In genomic region chr4:40757157-40757779, GRCm38 (mm10) we compare ENCODE assay signal across 8 mouse cellular contexts. TPM values are rescaled to one million over a fixed set of nuclear protein-coding genes. Genes with fewer than 3 reads are reported as not detected.
DNase-seq lines count a peak whose midpoint lies in the region; ATAC-seq lines count a peak whose summit lies in the region.

No protein-coding gene starts in this region.

- no peaks in the 10 kb centered on the region for H3K9me3 ChIP-seq in hindbrain, embryonic 15.5 days
- H3K9me3 ChIP-seq in midbrain, embryonic 11.5 days (ENCODE audit: control insufficient read depth, low read length) = no peaks in the 10 kb centered on the region

- WGBS in hindbrain, embryonic 15.5 days = under 1% methylated on average over 35 of the region's 39 CpGs
- WGBS in midbrain, embryonic 11.5 days = 0% methylated on average over 33 of the region's 39 CpGs

- H3K36me3 ChIP-seq in hindbrain, embryonic 15.5 days = peaks cover 31% of the 10 kb centered on the region
- H3K36me3 ChIP-seq in midbrain, embryonic 11.5 days (ENCODE audit: control insufficient read depth, insufficient read depth, low read length) = peaks cover 17% of the 10 kb centered on the region

- peak overlapping the region; percentile 77 for H3K27ac ChIP-seq in hindbrain, embryonic 15.5 days (replicated peaks)
- H3K27ac ChIP-seq in midbrain, embryonic 11.5 days (ENCODE audit: low read depth, low read length) = no peak overlapping the region

- H3K27me3 ChIP-seq in hindbrain, embryonic 15.5 days = 0 out of 2 replicates have a peak, but pooled peaks cover 3% of the 10 kb centered on the region
- no peaks in the 10 kb centered on the region for H3K27me3 ChIP-seq in midbrain, embryonic 11.5 days (ENCODE audit: control insufficient read depth, insufficient read depth, low read length)

- peak overlapping the region; percentile 95 for H3K4me3 ChIP-seq in hindbrain, embryonic 15.5 days
- H3K4me3 ChIP-seq in midbrain, embryonic 11.5 days (ENCODE audit: low read depth, low read length) = peak overlapping the region; percentile 98

- H3K4me2 ChIP-seq in hindbrain, embryonic 15.5 days = peak overlapping the region; percentile 81
- peak overlapping the region; percentile 70 for H3K4me2 ChIP-seq in midbrain, embryonic 11.5 days

- DNase-seq in frontal cortex, postnatal 10 days (ENCODE audit: low spot score in 2 of 2) = no peak
- DNase-seq in A20 (ENCODE audit: low read depth, low spot score) = peak; percentile 66
- DNase-seq in c-Kit-negative CD71-positive TER-119-positive erythroid progenitor cells, embryonic 14.5 days (ENCODE audit: low read depth, low spot score) = peak; percentile 32
- DNase-seq in midbrain, embryonic 11.5 days (ENCODE audit: low spot score, missing footprints) = no peak
- DNase-seq in spleen, adult 18-20 months = no peak
- no peak for DNase-seq in layer of hippocampus, adult 18-20 months (ENCODE audit: low spot score in 2 of 2)

- H3K9ac ChIP-seq in hindbrain, embryonic 15.5 days = peak overlapping the region; percentile 82
- H3K9ac ChIP-seq in midbrain, embryonic 11.5 days (ENCODE audit: low read length) = peak overlapping the region; percentile 72

- peak; percentile 69 for ATAC-seq in frontal cortex, adult (ENCODE audit: low TSS enrichment)
- ATAC-seq in hindbrain, embryonic 15.5 days (ENCODE audit: low FRiP score, low read depth) = peak; percentile 88
- peak; percentile 84 for ATAC-seq in midbrain, embryonic 11.5 days (ENCODE audit: low FRiP score)

- peaks cover 6% of the 10 kb centered on the region for H3K4me1 ChIP-seq in hindbrain, embryonic 15.5 days (replicated peaks)
- peaks cover 2% of the 10 kb centered on the region; the same call in 1 of the 2 replicates for H3K4me1 ChIP-seq in midbrain, embryonic 11.5 days (ENCODE audit: control insufficient read depth, insufficient read depth, low read length)

RNA-seq across cellular contexts. Expression of gene Smu1, which starts 0.5 kb away (rescaled TPM):
- 113 and 121 TPM in 2 replicates for polyA plus RNA-seq in hindbrain, embryonic 15.5 days (2015; fragmentation: Nextera tagmentation; extraction: Ambion mirVana)
- 192 and 194 TPM in 2 replicates for polyA plus RNA-seq in midbrain, embryonic 11.5 days (2014; fragmentation: Nextera tagmentation; extraction: Ambion mirVana)
- 10 to 100 TPM; 48.9 to 55.4 TPM for total RNA-seq in layer of hippocampus, adult 18-20 months (2021)

RNA-seq across cellular contexts. Expression of gene Dnaja1, which starts 35.3 kb away (rescaled TPM):
- 639 and 670 TPM in 2 replicates for polyA plus RNA-seq in hindbrain, embryonic 15.5 days (2015; fragmentation: Nextera tagmentation; extraction: Ambion mirVana)
- polyA plus RNA-seq in midbrain, embryonic 11.5 days (2014; fragmentation: Nextera tagmentation; extraction: Ambion mirVana) = 710 and 762 TPM in 2 replicates
- total RNA-seq in layer of hippocampus, adult 18-20 months (2021) = 100 to 1,000 TPM; 333 to 347 TPM

RNA-seq across cellular contexts. Expression of gene Aptx, which starts 54.3 kb away (rescaled TPM):
- polyA plus RNA-seq in hindbrain, embryonic 15.5 days (2015; fragmentation: Nextera tagmentation; extraction: Ambion mirVana) = 44.4 and 45.9 TPM in 2 replicates
- 44.6 and 45.8 TPM in 2 replicates for polyA plus RNA-seq in midbrain, embryonic 11.5 days (2014; fragmentation: Nextera tagmentation; extraction: Ambion mirVana)
- 10 to 100 TPM; 29.5 to 31.2 TPM for total RNA-seq in layer of hippocampus, adult 18-20 months (2021)

Comparison
In these comparisons a context has a peak if more than half of its experiments do, and no peak if none do; other contexts are left out.
1. DNase-seq: peak in A20 (single experiment) and c-Kit-negative CD71-positive TER-119-positive erythroid progenitor cells, embryonic 14.5 days (single experiment); none in frontal cortex, postnatal 10 days (0 of 2), midbrain, embryonic 11.5 days (single experiment), spleen, adult 18-20 months (0 of 2) and layer of hippocampus, adult 18-20 months (0 of 2).
2. Peak in every context shown above with its lines, with median percentiles within 50 percentile points of each other: ATAC-seq.